Mouse (Mus musculus) cortical plate, adult 2 months (tissue): ENCODE measurements around the gene Gm6020. TPM values are rescaled to one million over a fixed set of nuclear protein-coding genes. Genes with fewer than 3 reads are reported as not detected.
A peak's percentile ranks its signal among the peaks of the same experiment; 100 is the strongest.
"Not testable (repeated sequence)": the region's sequence is repeated elsewhere in the genome, so short reads cannot be mapped to it uniquely, and the experiment has no call there.

Experiments used
- H3K27ac ChIP-seq: fragments of 200-500 bp; 2 replicates; pipeline ENCODE4 v1.5.1; 2012; ENCODE audit warnings: low read length, control low read depth, inconsistent platforms; ENCODE audit not compliant: insufficient read depth
- H3K4me1 ChIP-seq: fragments of 200-500 bp; 2 replicates; pipeline ENCODE4 v1.6.1; 2011; ENCODE audit warnings: low read length; ENCODE audit not compliant: control insufficient read depth, insufficient read depth
- H3K4me3 ChIP-seq: fragments of 200-500 bp; 2 replicates; pipeline ENCODE4 v1.5.1; 2011; ENCODE audit warnings: mild to moderate bottlenecking, low read length, control low read depth; ENCODE audit not compliant: insufficient read depth
- CTCF ChIP-seq: fragments of 200-500 bp; IDR thresholded peaks from 2 replicates; pipeline ENCODE4 v1.5.1; 2011; ENCODE audit warnings: mild to moderate bottlenecking, control low read depth, low read length; ENCODE audit not compliant: insufficient read depth; ENCODE audit errors: extremely low read depth
- POLR2A ChIP-seq: fragments of 200-500 bp; IDR thresholded peaks from 2 replicates; pipeline ENCODE4 v1.6.1; 2011; ENCODE audit warnings: mild to moderate bottlenecking, low read length, control low read depth; ENCODE audit not compliant: insufficient read depth; ENCODE audit errors: extremely low read depth
- polyA plus RNA-seq: library from polyadenylated mRNA; depleted of rRNA; stranded (reverse); fragments of >200 nt; gene quantifications from 2 replicates; pipeline ENCODE4 v1.2.3, GENCODE M21; 2012; rRNA removed

Gm6020 gene
- not detected in 2 replicates for polyA plus RNA-seq

GRCm38 (mm10) chr19:61183590-61183989 lies at the start of gene Gm6020:
Gm6020 (plus strand) TSS chr19:61183890.
- not testable (repeated sequence) for H3K4me1 ChIP-seq, H3K4me3 ChIP-seq, H3K27ac ChIP-seq

- H3K4me1 ChIP-seq = peaks cover 2% of the 10 kb centered on the region; the same call in 1 of the 2 replicates
- H3K27ac ChIP-seq = no peak overlapping the region
- no peak for TF ChIP-seq CTCF
- no peak for TF ChIP-seq POLR2A
- H3K4me3 ChIP-seq = no peak overlapping the region
Measured at GRCm38 (mm10) chr19:61138655-61139054, 45.0 kb upstream of the Gm6020 start.

GRCm38 (mm10) chr19:61140342-61141206 lies 43.1 kb upstream of the Gm6020 start, which contains the start of gene Zfp950:
Zfp950 (minus strand) TSS chr19:61140840.
- TF ChIP-seq POLR2A = 0 out of 2 replicates have a peak, but pooled peaks have one; percentile 47
- TF ChIP-seq CTCF = no peak
- Histone ChIP-seq H3K27ac (no peak within 1 kb of the TSS), H3K4me3 (peak within 1 kb of the TSS; percentile 84), H3K4me1 (peaks cover 2% of the 10 kb centered on the region; the same call in 1 of the 2 replicates)

- peaks cover 2% of the 10 kb centered on the region; the same call in 1 of the 2 replicates for H3K4me1 ChIP-seq
- TF ChIP-seq POLR2A = no peak
- TF ChIP-seq CTCF = no peak
- H3K4me3 ChIP-seq = peak overlapping the region; percentile 84; the same call in 1 of the 2 replicates
- no peak overlapping the region for H3K27ac ChIP-seq
Measured at GRCm38 (mm10) chr19:61141299-61141698, 42.4 kb upstream of the Gm6020 start.

- no peak overlapping the region for H3K27ac ChIP-seq
- TF ChIP-seq POLR2A (no peak), CTCF (no peak)
- H3K4me1 ChIP-seq = no peaks in the 10 kb centered on the region
- peak overlapping the region; percentile 36 for H3K4me3 ChIP-seq
Measured at GRCm38 (mm10) chr19:61151372-61151700, 32.4 kb upstream of the Gm6020 start.

GRCm38 (mm10) chr19:61151701-61152420 lies 31.8 kb upstream of the Gm6020 start:
- no peak for TF ChIP-seq CTCF
- TF ChIP-seq POLR2A = no peak
- no peaks in the 10 kb centered on the region for H3K4me1 ChIP-seq
- H3K4me3 ChIP-seq = peak overlapping the region; percentile 36
- no peak overlapping the region for H3K27ac ChIP-seq

- H3K4me3 ChIP-seq = no peak within 1 kb of the TSS
- no peak within 1 kb of the TSS for H3K27ac ChIP-seq
- TF ChIP-seq POLR2A = no peak
- no peak for TF ChIP-seq CTCF
- no peaks in the 10 kb centered on the region for H3K4me1 ChIP-seq
Measured at GRCm38 (mm10) chr19:61175756-61176324, 7.8 kb upstream of the Gm6020 start, which contains the start of gene Gm7102. Gm7102 (minus strand) TSS chr19:61176309.

GRCm38 (mm10) chr19:61199316-61199715 lies 15.6 kb downstream of the Gm6020 start:
- TF ChIP-seq CTCF (no peak; the same call in 1 of the 2 replicates), POLR2A (no peak)
- no peaks in the 10 kb centered on the region for H3K4me1 ChIP-seq
- no peak overlapping the region for H3K27ac ChIP-seq
- no peak overlapping the region for H3K4me3 ChIP-seq

- TF ChIP-seq POLR2A (no peak), CTCF (no peak)
- H3K4me1 ChIP-seq = no peaks in the 10 kb centered on the region
- H3K4me3 ChIP-seq = no peak overlapping the region
- H3K27ac ChIP-seq = no peak overlapping the region
Measured at GRCm38 (mm10) chr19:61199836-61200235, 16.1 kb downstream of the Gm6020 start.

GRCm38 (mm10) chr19:61207506-61207905 lies 23.8 kb downstream of the Gm6020 start:
- not testable (repeated sequence) for H3K27ac ChIP-seq, H3K4me1 ChIP-seq, H3K4me3 ChIP-seq
